Mouse (Mus musculus) MEL (cell line): ENCODE data around the gene Mcm9. TPM values are rescaled to one million over a fixed set of nuclear protein-coding genes. Genes with fewer than 3 reads are reported as not detected.
A peak's percentile ranks its signal among the peaks of the same experiment; 100 is the strongest.

ENCODE experiments used
- DNase-seq: peaks from one replicate; pipeline ENCODE4 v3.0.0; 2011; ENCODE audit warnings: low read depth, low spot score
- H3K27ac ChIP-seq: 2 replicates; pipeline ENCODE4 v1.5.1; 2012; ENCODE audit warnings: low read depth, mild to moderate bottlenecking, control low read depth, low read length, moderate library complexity; ENCODE audit not compliant: control insufficient read depth
- H3K27me3 ChIP-seq, 2 experiments: fragments of 150-350 bp in 1 of 2; sonication (generic) in 1 of 2; 2 replicates each; pipeline ENCODE4 v1.6.1; 2012; ENCODE audit warnings: low read length in 2 of 2, mild to moderate bottlenecking in 2 of 2, improper control_type of control experiment in 1 of 2, moderate library complexity in 1 of 2; ENCODE audit not compliant: insufficient read depth in 2 of 2, control insufficient read depth in 1 of 2
- H3K36me3 ChIP-seq, 2 experiments: 2 replicates each; pipeline ENCODE4 v1.6.1; 2012 to 2014; ENCODE audit warnings: low read length in 2 of 2, improper control_type of control experiment in 1 of 2, inconsistent platforms in 1 of 2, mild to moderate bottlenecking in 1 of 2; ENCODE audit not compliant: insufficient read depth in 2 of 2, control insufficient read depth in 1 of 2
- H3K4me1 ChIP-seq, 2 experiments: fragments of 150-350 bp in 1 of 2; sonication (generic) in 1 of 2; 2 replicates each; pipeline ENCODE4 v1.6.1; 2012; ENCODE audit warnings: low read length in 2 of 2, improper control_type of control experiment in 1 of 2, mild to moderate bottlenecking in 1 of 2; ENCODE audit not compliant: insufficient read depth in 2 of 2, control insufficient read depth in 1 of 2
- H3K4me3 ChIP-seq, 2 experiments: fragments of 150-350 bp in 1 of 2; sonication (generic) in 1 of 2; 2 replicates each; pipeline ENCODE4 v1.5.1; 2012; ENCODE audit warnings: low read depth in 2 of 2, low read length in 2 of 2, mild to moderate bottlenecking in 2 of 2, moderate library complexity in 2 of 2, control low read depth in 1 of 2, improper control_type of control experiment in 1 of 2; ENCODE audit not compliant: control insufficient read depth in 1 of 2, insufficient read depth in 1 of 2
- H3K79me2 ChIP-seq: 2 replicates; pipeline ENCODE4 v1.6.1; 2012; ENCODE audit warnings: mild to moderate bottlenecking, low read length, moderate library complexity; ENCODE audit not compliant: control insufficient read depth, poor library complexity, insufficient read depth
- H3K9ac ChIP-seq: 2 replicates; pipeline ENCODE4 v1.6.1; 2012; ENCODE audit warnings: low read depth, mild to moderate bottlenecking, control low read depth, low read length, moderate library complexity; ENCODE audit not compliant: control insufficient read depth, poor library complexity, severe bottlenecking
- H3K9me3 ChIP-seq: fragments of 150-350 bp; sonication (generic); replicated peaks from 2 replicates; pipeline ENCODE4 v1.6.1; 2012; ENCODE audit warnings: mild to moderate bottlenecking, low read length, improper control_type of control experiment, moderate library complexity; ENCODE audit not compliant: insufficient read depth
- CHD1 ChIP-seq: IDR thresholded peaks from 2 replicates; pipeline ENCODE4 v1.6.1; 2012; ENCODE audit warnings: low read depth, mild to moderate bottlenecking, inconsistent platforms, low read length, improper control_type of control experiment
- CHD2 ChIP-seq: IDR thresholded peaks from 2 replicates; pipeline ENCODE4 v1.6.1; 2011; ENCODE audit warnings: low read length, improper control_type of control experiment
- CTCF ChIP-seq, 3 experiments: IDR thresholded peaks in 2 of 3; conservative IDR thresholded peaks in 1 of 3; 2 replicates each; pipeline ENCODE4 v1.5.1; 2011 to 2012; ENCODE audit warnings: low read length in 3 of 3, low read depth in 2 of 3, mild to moderate bottlenecking in 2 of 3, improper control_type of control experiment in 1 of 3, inconsistent platforms in 1 of 3, mixed read lengths in 1 of 3, moderate library complexity in 1 of 3; ENCODE audit not compliant: control insufficient read depth in 1 of 3, insufficient read depth in 1 of 3, poor library complexity in 1 of 3, severe bottlenecking in 1 of 3
- E2F4 ChIP-seq: IDR thresholded peaks from 2 replicates; pipeline ENCODE4 v1.6.1; 2011; ENCODE audit warnings: low read depth, low read length, improper control_type of control experiment, borderline replicate concordance
- ELF1 ChIP-seq: IDR thresholded peaks from 2 replicates; pipeline ENCODE4 v1.6.1; 2014; ENCODE audit warnings: low read depth, mild to moderate bottlenecking, inconsistent platforms, low read length, improper control_type of control experiment, moderate library complexity
- EP300 ChIP-seq, 2 experiments: IDR thresholded peaks; 2 replicates each; pipeline ENCODE4 v1.6.1; 2011; ENCODE audit warnings: improper control_type of control experiment in 2 of 2, low read length in 2 of 2, low read depth in 1 of 2, mild to moderate bottlenecking in 1 of 2
- HCFC1 ChIP-seq: IDR thresholded peaks from 2 replicates; pipeline ENCODE4 v1.6.1; 2012; ENCODE audit warnings: low read depth, mild to moderate bottlenecking, inconsistent platforms, low read length, improper control_type of control experiment, moderate library complexity
- JUND ChIP-seq: IDR thresholded peaks from 2 replicates; pipeline ENCODE4 v1.6.1; 2011; ENCODE audit warnings: low read depth, mild to moderate bottlenecking, improper control_type of control experiment, low read length
- KAT2A ChIP-seq: conservative IDR thresholded peaks from 2 replicates; pipeline ENCODE4 v1.6.1; 2012; ENCODE audit warnings: low read depth, low read length, improper control_type of control experiment, inconsistent platforms
- MAFK ChIP-seq: IDR thresholded peaks from 2 replicates; pipeline ENCODE4 v1.6.1; 2011; ENCODE audit warnings: low read depth, mild to moderate bottlenecking, low read length, improper control_type of control experiment, borderline replicate concordance
- MAZ ChIP-seq: IDR thresholded peaks from 2 replicates; pipeline ENCODE4 v1.6.1; 2012; ENCODE audit warnings: low read depth, mild to moderate bottlenecking, inconsistent platforms, low read length, improper control_type of control experiment
- MYB ChIP-seq: IDR thresholded peaks from 2 replicates; pipeline ENCODE4 v1.6.1; 2011; ENCODE audit warnings: mild to moderate bottlenecking, low read depth, low read length, improper control_type of control experiment
- NELFE ChIP-seq: IDR thresholded peaks from 2 replicates; pipeline ENCODE4 v1.6.1; 2011; ENCODE audit warnings: low read depth, low read length, improper control_type of control experiment
- NRF1 ChIP-seq: IDR thresholded peaks from 2 replicates; pipeline ENCODE4 v1.6.1; 2014; ENCODE audit warnings: low read depth, mild to moderate bottlenecking, inconsistent platforms, low read length, improper control_type of control experiment, moderate library complexity; ENCODE audit not compliant: poor library complexity, insufficient read depth, severe bottlenecking
- POLR2A ChIP-seq, 2 experiments: IDR thresholded peaks; 2 replicates each; pipeline ENCODE4 v1.6.1; 2011 to 2012; ENCODE audit warnings: low read length in 2 of 2, mild to moderate bottlenecking in 2 of 2, control low read depth in 1 of 2, improper control_type of control experiment in 1 of 2, low read depth in 1 of 2, moderate library complexity in 1 of 2; ENCODE audit not compliant: control insufficient read depth in 1 of 2, insufficient read depth in 1 of 2, poor library complexity in 1 of 2
- POLR2AphosphoS2 ChIP-seq: IDR thresholded peaks from 2 replicates; pipeline ENCODE4 v1.6.1; 2011; ENCODE audit warnings: low read length, improper control_type of control experiment
- POLR2AphosphoS5 ChIP-seq: IDR thresholded peaks from 2 replicates; pipeline ENCODE4 v1.6.1; 2012; ENCODE audit warnings: low read depth, borderline replicate concordance, mild to moderate bottlenecking, inconsistent platforms, low read length, moderate library complexity, mixed read lengths
- RCOR1 ChIP-seq: IDR thresholded peaks from 2 replicates; pipeline ENCODE4 v1.6.1; 2012; ENCODE audit warnings: low read depth, mild to moderate bottlenecking, inconsistent platforms, low read length, improper control_type of control experiment
- SIN3A ChIP-seq: IDR thresholded peaks from 2 replicates; pipeline ENCODE4 v1.6.1; 2012; ENCODE audit warnings: low read length, improper control_type of control experiment, inconsistent platforms
- SMC3 ChIP-seq: IDR thresholded peaks from 2 replicates; pipeline ENCODE4 v1.6.1; 2011; ENCODE audit warnings: low read depth, low read length, improper control_type of control experiment
- TAL1 ChIP-seq: IDR thresholded peaks from 2 replicates; pipeline ENCODE4 v1.6.1; 2012; ENCODE audit warnings: mild to moderate bottlenecking, inconsistent platforms, low read length, moderate library complexity, mixed read lengths
- TBP ChIP-seq: IDR thresholded peaks from 2 replicates; pipeline ENCODE4 v1.8.0; 2011; ENCODE audit warnings: low read depth, low read length, improper control_type of control experiment
- TCF12 ChIP-seq: IDR thresholded peaks from 2 replicates; pipeline ENCODE4 v1.6.1; 2014; ENCODE audit warnings: low read depth, mild to moderate bottlenecking, inconsistent platforms, low read length, improper control_type of control experiment, moderate library complexity
- UBTF ChIP-seq: IDR thresholded peaks from 2 replicates; pipeline ENCODE4 v1.6.1; 2012; ENCODE audit warnings: low read depth, mild to moderate bottlenecking, inconsistent platforms, low read length, improper control_type of control experiment, moderate library complexity, borderline replicate concordance; ENCODE audit not compliant: insufficient read depth
- USF1 ChIP-seq: IDR thresholded peaks from 2 replicates; pipeline ENCODE4 v1.6.1; 2014; ENCODE audit warnings: low read depth, mild to moderate bottlenecking, inconsistent platforms, low read length, improper control_type of control experiment, moderate library complexity
- USF2 ChIP-seq, 2 experiments: IDR thresholded peaks; 2 replicates each; pipeline ENCODE4 v1.6.1; 2011 to 2012; ENCODE audit warnings: improper control_type of control experiment in 2 of 2, low read length in 2 of 2, borderline replicate concordance in 1 of 2, inconsistent platforms in 1 of 2, low read depth in 1 of 2, mild to moderate bottlenecking in 1 of 2; ENCODE audit not compliant: insufficient read depth in 1 of 2
- ZC3H11A ChIP-seq: IDR thresholded peaks from 2 replicates; pipeline ENCODE4 v1.6.1; 2012; ENCODE audit warnings: low read depth, mild to moderate bottlenecking, inconsistent platforms, low read length, improper control_type of control experiment
- ZKSCAN1 ChIP-seq: IDR thresholded peaks from 2 replicates; pipeline ENCODE4 v1.6.1; 2012; ENCODE audit warnings: low read depth, mild to moderate bottlenecking, inconsistent platforms, low read length, improper control_type of control experiment, moderate library complexity
- ZNF384 ChIP-seq: IDR thresholded peaks from 2 replicates; pipeline ENCODE4 v1.6.1; 2012; ENCODE audit warnings: low read depth, mild to moderate bottlenecking, inconsistent platforms, low read length, improper control_type of control experiment
- polyA plus RNA-seq, 2 experiments: library from polyadenylated mRNA; stranded (reverse) in 1 of 2; unstranded in 1 of 2; fragments of >175 nt in 1 of 2; fragments of >200 nt in 1 of 2; gene quantifications; 2 replicates each; pipeline versions ENCODE4 v1.2.1 to v1.2.4; 2012; ENCODE audit warnings: low replicate concordance in 2 of 2, low read depth in 1 of 2; ENCODE audit not compliant: insufficient read length in 2 of 2, insufficient read depth in 1 of 2, missing spikeins in 1 of 2
- total RNA-seq: library from RNA; depleted of rRNA; stranded (reverse); fragments of 300-350 nt; gene quantifications from 2 replicates; pipeline ENCODE4 v1.2.3, GENCODE M21; 2012

Gene Mcm9
- total and polyA plus RNA-seq, 3 experiments, result 5.3 to 12.6 TPM; not detected in 1

DNA sequence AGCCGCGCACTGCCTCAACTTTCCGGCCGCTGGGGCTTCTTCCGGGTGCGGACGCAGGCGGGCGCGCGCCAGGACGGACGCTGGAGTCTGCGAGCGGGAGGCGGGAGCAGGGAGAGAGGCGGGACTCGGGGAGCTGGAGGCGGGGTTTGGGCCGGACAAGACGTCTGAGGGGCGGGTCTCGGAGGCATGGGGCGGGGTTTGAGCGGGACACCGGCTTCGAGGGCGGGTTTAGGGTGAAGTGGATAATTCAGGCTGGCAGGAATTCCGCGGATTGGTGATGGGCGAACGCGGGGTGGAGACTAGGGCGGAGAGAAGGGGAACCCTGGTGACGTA, 355 bp downstream of the Mcm9 start:
- DNase-seq, result peak; percentile 96
- peak overlapping the region; percentile 87 for H3K27ac ChIP-seq
- peaks cover 0 to 10% of the 10 kb centered on the region in 2 experiments; a peak in 2 of 4 replicates for H3K36me3 ChIP-seq
- no peaks in the 10 kb centered on the region for H3K9me3 ChIP-seq
- H3K27me3 ChIP-seq, result peaks cover 3 to 5% of the 10 kb centered on the region in 2 experiments
- peaks cover 0 to 7% of the 10 kb centered on the region in 2 experiments; a peak in 2 of 4 replicates for H3K4me1 ChIP-seq
- peak overlapping the region; percentile 63 to 99 for H3K4me3 ChIP-seq
- TF ChIP-seq USF1, result no peak
- no peak for TF ChIP-seq SMC3
- TF ChIP-seq HCFC1, result peak; percentile 35; the same call in 1 of the 2 replicates
- TF ChIP-seq JUND, result no peak
- TF ChIP-seq ELF1, result peak; percentile 91
- peak overlapping the region; percentile 100 for H3K9ac ChIP-seq
- peaks cover 5% of the 10 kb centered on the region; the same call in 1 of the 2 replicates for H3K79me2 ChIP-seq

GRCm38 (mm10) chr10:53629247-53629917, 857 bp downstream of the Mcm9 start:
- H3K36me3 ChIP-seq, result peaks cover 0 to 10% of the 10 kb centered on the region in 2 experiments; a peak in 2 of 4 replicates
- H3K79me2 ChIP-seq, result peaks cover 5% of the 10 kb centered on the region; the same call in 1 of the 2 replicates
- DNase-seq, result peak; percentile 93
- TF ChIP-seq JUND, result no peak
- no peak for TF ChIP-seq RCOR1
- no peak for TF ChIP-seq TBP
- TF ChIP-seq ZC3H11A, result no peak
- TF ChIP-seq MYB, result no peak
- no peak for TF ChIP-seq EP300 (IDR thresholded peaks at IDR 0.05; ENCODE audit: low read depth in 1 of 2, low read length in 2 of 2)
- 0 out of 2 replicates have a peak, but pooled peaks have one; percentile 56 for TF ChIP-seq ZNF384
- TF ChIP-seq USF1, result no peak
- TF ChIP-seq E2F4, result 0 out of 2 replicates have a peak, but pooled peaks have one; percentile 89
- peak in 2 of 3 experiments; percentile 9 to 64; a peak in 2 of 6 replicates for TF ChIP-seq CTCF (IDR thresholded peaks at IDR 0.05 in 2 of 3, conservative IDR thresholded peaks at IDR 0.05 in 1 of 3; ENCODE audit: control insufficient read depth in 1 of 3, insufficient read depth in 1 of 3, low read depth in 2 of 3, low read length in 3 of 3, poor library complexity in 1 of 3, severe bottlenecking in 1 of 3)
- TF ChIP-seq MAZ, result no peak
- TF ChIP-seq SIN3A, result peak; percentile 55; the same call in 1 of the 2 replicates
- TF ChIP-seq CHD2, result no peak
- TF ChIP-seq POLR2A (IDR thresholded peaks at IDR 0.05; ENCODE audit: control insufficient read depth in 1 of 2, insufficient read depth in 1 of 2, low read depth in 1 of 2, low read length in 2 of 2, poor library complexity in 1 of 2), result peak; percentile 77 to 86
- TF ChIP-seq KAT2A, result no peak
- TF ChIP-seq TCF12, result no peak
- no peak for TF ChIP-seq ELF1
- TF ChIP-seq POLR2AphosphoS2, result peak; percentile 71
- no peak for TF ChIP-seq USF2 (IDR thresholded peaks at IDR 0.05; ENCODE audit: borderline replicate concordance in 1 of 2, insufficient read depth in 1 of 2, low read depth in 1 of 2, low read length in 2 of 2)
- no peak for TF ChIP-seq MAFK
- no peak for TF ChIP-seq ZKSCAN1
- peak; percentile 53 for TF ChIP-seq HCFC1
- no peak for TF ChIP-seq POLR2AphosphoS5
- TF ChIP-seq NRF1, result 0 out of 2 replicates have a peak, but pooled peaks have one; percentile 21
- no peak for TF ChIP-seq CHD1
- TF ChIP-seq NELFE, result peak; percentile 86
- no peak for TF ChIP-seq UBTF
- no peak for TF ChIP-seq TAL1

More at GRCm38 (mm10) chr10:53629247-53629917, 857 bp downstream of the Mcm9 start:
- Histone ChIP-seq H3K9ac (peak overlapping the region; percentile 100), H3K4me3 (peak overlapping the region; percentile 63 to 99), H3K27ac (peak overlapping the region; percentile 87), H3K4me1 (peaks cover 0 to 7% of the 10 kb centered on the region in 2 experiments; a peak in 2 of 4 replicates), H3K27me3 (peaks cover under 1 to 5% of the 10 kb centered on the region in 2 experiments), H3K9me3 (no peaks in the 10 kb centered on the region)
